ENCODE assay signal across 23 mouse cellular contexts in the genomic region with DNA sequence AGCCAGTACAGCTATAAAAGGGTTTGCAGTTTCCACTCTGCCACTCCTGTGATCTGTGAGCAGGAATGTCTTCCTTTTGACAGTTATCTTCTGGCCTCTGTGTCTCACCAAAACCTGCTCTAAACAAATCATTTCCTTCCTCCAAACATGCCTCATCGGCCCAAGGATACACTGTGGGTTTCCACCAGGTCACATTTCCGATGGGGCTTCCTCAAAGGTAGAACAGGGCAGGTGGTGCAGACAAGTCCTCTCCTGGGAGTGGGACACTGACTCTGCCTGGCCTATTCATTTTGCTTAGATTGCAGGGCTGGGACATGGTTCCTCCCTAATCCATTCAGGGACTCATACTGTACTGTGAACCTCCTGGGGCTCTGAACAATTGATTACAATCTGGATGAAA. TPM values are rescaled to one million over a fixed set of nuclear protein-coding genes. Genes with fewer than 3 reads are reported as not detected.
DNase-seq lines count a peak whose midpoint lies in the region; ATAC-seq and TF ChIP-seq lines count a peak whose summit lies in the region.
"Had no signal": no experiment of that assay in that cellular context is flagged by ENCODE, and none has a peak within 500 bp of the region (broad histone marks: within the 10 kb centered on the region; RNA-seq: fewer than 3 reads in every experiment).

No protein-coding gene starts in this region.

- no peaks in the 10 kb centered on the region for H3K36me3 ChIP-seq in spleen, adult 2 months (ENCODE audit: control insufficient read depth, insufficient read depth, low read length)
- no peaks in the 10 kb centered on the region for H3K36me3 ChIP-seq in liver, embryonic 16.5 days (ENCODE audit: control insufficient read depth, insufficient read depth)
- H3K36me3 ChIP-seq: embryonic facial prominence, embryonic 15.5 days; forebrain, embryonic 15.5 days; heart, embryonic 15.5 days; hindbrain, embryonic 15.5 days; intestine, embryonic 15.5 days; stomach, embryonic 15.5 days had no signal

- H3K9me3 ChIP-seq in liver, embryonic 16.5 days (replicated peaks; ENCODE audit: control insufficient read depth, low read length): no peaks in the 10 kb centered on the region
- H3K9me3 ChIP-seq: embryonic facial prominence, embryonic 15.5 days; forebrain, embryonic 15.5 days; heart, embryonic 15.5 days; hindbrain, embryonic 15.5 days; intestine, embryonic 15.5 days; midbrain, embryonic 10.5 days; stomach, embryonic 15.5 days had no signal

- TF ChIP-seq CTCF in spleen, adult 2 months (IDR thresholded peaks at IDR 0.05; ENCODE audit: extremely low read depth, insufficient read depth, insufficient read length, insufficient replicate concordance): no peak

- 15% methylated on average over 2 of the region's 2 CpGs for WGBS in spleen, adult 2 months
- 29% methylated on average over 2 of the region's 2 CpGs for WGBS in liver, embryonic 16.5 days (ENCODE audit: insufficient replicate concordance)

- H3K27ac ChIP-seq in spleen, adult 2 months (ENCODE audit: insufficient read depth, low read length): peak overlapping the region; percentile 9; the same call in 1 of the 2 replicates
- H3K27ac ChIP-seq in liver, embryonic 16.5 days (ENCODE audit: low read length): peak overlapping the region; percentile 18; the same call in 1 of the 2 replicates
- H3K27ac ChIP-seq: embryonic facial prominence, embryonic 15.5 days; forebrain, embryonic 15.5 days; heart, embryonic 15.5 days; hindbrain, embryonic 15.5 days; intestine, embryonic 15.5 days; midbrain, embryonic 10.5 days; stomach, embryonic 15.5 days had no signal

- H3K4me2 ChIP-seq in liver, embryonic 16.5 days (ENCODE audit: low read depth, low read length): no peak overlapping the region
- H3K4me2 ChIP-seq: embryonic facial prominence, embryonic 15.5 days; forebrain, embryonic 15.5 days; heart, embryonic 15.5 days; hindbrain, embryonic 15.5 days; intestine, embryonic 15.5 days; stomach, embryonic 15.5 days had no signal

- H3K27me3 ChIP-seq in spleen, adult 2 months (ENCODE audit: control insufficient read depth, insufficient read depth, low read length): no peaks in the 10 kb centered on the region
- no peaks in the 10 kb centered on the region for H3K27me3 ChIP-seq in liver, embryonic 16.5 days (ENCODE audit: control insufficient read depth, insufficient read depth, low read depth, low read length)
- H3K27me3 ChIP-seq: embryonic facial prominence, embryonic 15.5 days; forebrain, embryonic 15.5 days; heart, embryonic 15.5 days; hindbrain, embryonic 15.5 days; intestine, embryonic 15.5 days; stomach, embryonic 15.5 days had no signal

- H3K4me3 ChIP-seq in spleen, adult 2 months (ENCODE audit: extremely low read depth, insufficient read depth, insufficient read length): no peak overlapping the region
- no peak overlapping the region for H3K4me3 ChIP-seq in liver, embryonic 16.5 days (ENCODE audit: low read depth, low read length)
- H3K4me3 ChIP-seq: embryonic facial prominence, embryonic 15.5 days; forebrain, embryonic 15.5 days; heart, embryonic 15.5 days; hindbrain, embryonic 15.5 days; intestine, embryonic 15.5 days; midbrain, embryonic 10.5 days; myocyte; stomach, embryonic 15.5 days had no signal

- DNase-seq in kidney, adult 9 months: peak; percentile 13
- no peak for DNase-seq in kidney, postnatal 4 days
- peak in 1 of 2 experiments; percentile 52 for DNase-seq in spleen, adult 2 months (ENCODE audit: low read depth in 1 of 2, low spot score in 2 of 2)
- no peak for DNase-seq in spleen, postnatal 10 days (ENCODE audit: low spot score in 2 of 2)
- no peak for DNase-seq in left cerebral cortex, adult 11 months (ENCODE audit: low spot score)
- no peak for DNase-seq in left cerebral cortex, adult 18-20 months (ENCODE audit: low spot score in 2 of 2)
- DNase-seq: adrenal gland, postnatal 25 days; cerebellum, adult 8-10 months; gastrocnemius, postnatal 25 days; heart, postnatal 4 days; lung, adult 18-20 months; lung, postnatal 10 days; thymus, postnatal 25 days had no signal

- no peak for ATAC-seq in liver, embryonic 16.5 days (ENCODE audit: low read depth)
- ATAC-seq: forebrain, embryonic 15.5 days; intestine, embryonic 15.5 days; midbrain, embryonic 16.5 days had no signal

- peaks cover 34% of the 10 kb centered on the region for H3K4me1 ChIP-seq in spleen, adult 2 months (ENCODE audit: control insufficient read depth, insufficient read depth, insufficient read length)
- peaks cover 24% of the 10 kb centered on the region for H3K4me1 ChIP-seq in liver, embryonic 16.5 days (ENCODE audit: control insufficient read depth, low read depth, low read length)

- no peak for TF ChIP-seq POLR2A in spleen, adult 2 months (IDR thresholded peaks at IDR 0.05; ENCODE audit: low read depth, low read length)

- no peak overlapping the region for H3K9ac ChIP-seq in liver, embryonic 16.5 days (ENCODE audit: low read depth, low read length)
- H3K9ac ChIP-seq: embryonic facial prominence, embryonic 15.5 days; forebrain, embryonic 15.5 days; heart, embryonic 15.5 days; hindbrain, embryonic 15.5 days; intestine, embryonic 15.5 days; stomach, embryonic 15.5 days had no signal

RNA-seq across cellular contexts. Expression of a gene that starts 1.8 kb away (rescaled TPM):
- polyA plus RNA-seq in spleen, adult 2 months (2012; rRNA removed): 64.9 and 81.3 TPM in 2 replicates
- polyA plus RNA-seq in liver, embryonic 16.5 days (2015; fragmentation: Nextera tagmentation; extraction: Ambion mirVana): 59.4 and 64.7 TPM in 2 replicates
- 10 to 100 TPM; 45.9 to 48.0 TPM for total RNA-seq in left cerebral cortex, adult 18-20 months (2021)
